Mouse (Mus musculus) layer of hippocampus, adult 18-20 months (tissue): ENCODE results near the gene Large2. TPM values are rescaled to one million over a fixed set of nuclear protein-coding genes. Genes with fewer than 3 reads are reported as not detected.
"Not testable (repeated sequence)": the region's sequence is repeated elsewhere in the genome, so short reads cannot be mapped to it uniquely, and the experiment has no call there.

Source experiments
- DNase-seq, 2 experiments: peaks; one replicate each; pipeline ENCODE4 v3.0.0; 2022; ENCODE audit warnings: low spot score in 2 of 2
- long read RNA-seq: library from polyadenylated mRNA; stranded (forward); transcript quantifications from one replicate; pipeline ENCODE4 v2.0.0, GENCODE M21; 2021
- total RNA-seq, 2 experiments: library from RNA; stranded (reverse); gene quantifications; 2 replicates each; pipeline ENCODE4 v1.2.3; 2021

The Large2 gene
- under 1 TPM; 0.20 to 0.86 TPM for total RNA-seq
- long read RNA-seq: 0 reads

DNA sequence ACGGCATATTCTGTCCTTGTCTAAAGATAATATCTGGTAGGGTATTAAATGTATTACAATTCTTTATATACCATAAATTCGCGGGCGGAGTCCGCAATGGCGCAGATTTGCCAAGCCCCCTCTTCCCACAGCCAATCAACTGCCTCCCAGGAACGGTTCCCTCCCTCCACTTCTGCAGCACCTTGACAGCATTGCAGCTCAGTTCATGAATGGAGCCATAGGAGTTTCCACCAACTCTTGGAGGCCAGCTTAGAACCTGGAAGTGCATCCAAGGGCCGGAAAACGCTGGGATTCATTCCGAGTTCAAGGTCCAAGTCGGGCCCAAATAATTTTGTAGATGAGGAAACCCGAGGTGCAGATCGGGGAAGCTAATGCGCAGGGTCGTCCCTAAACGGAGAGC, at the start of gene Large2, which contains the start of gene Pex16:
TSS of gene Large2 (minus strand) at position 356 of the 400 bp plus-strand sequence.
TSS of gene Pex16 (plus strand) at position 163 of the 400 bp plus-strand sequence.
- DNase-seq: peak in 1 of 2 experiments; percentile 55

DNA sequence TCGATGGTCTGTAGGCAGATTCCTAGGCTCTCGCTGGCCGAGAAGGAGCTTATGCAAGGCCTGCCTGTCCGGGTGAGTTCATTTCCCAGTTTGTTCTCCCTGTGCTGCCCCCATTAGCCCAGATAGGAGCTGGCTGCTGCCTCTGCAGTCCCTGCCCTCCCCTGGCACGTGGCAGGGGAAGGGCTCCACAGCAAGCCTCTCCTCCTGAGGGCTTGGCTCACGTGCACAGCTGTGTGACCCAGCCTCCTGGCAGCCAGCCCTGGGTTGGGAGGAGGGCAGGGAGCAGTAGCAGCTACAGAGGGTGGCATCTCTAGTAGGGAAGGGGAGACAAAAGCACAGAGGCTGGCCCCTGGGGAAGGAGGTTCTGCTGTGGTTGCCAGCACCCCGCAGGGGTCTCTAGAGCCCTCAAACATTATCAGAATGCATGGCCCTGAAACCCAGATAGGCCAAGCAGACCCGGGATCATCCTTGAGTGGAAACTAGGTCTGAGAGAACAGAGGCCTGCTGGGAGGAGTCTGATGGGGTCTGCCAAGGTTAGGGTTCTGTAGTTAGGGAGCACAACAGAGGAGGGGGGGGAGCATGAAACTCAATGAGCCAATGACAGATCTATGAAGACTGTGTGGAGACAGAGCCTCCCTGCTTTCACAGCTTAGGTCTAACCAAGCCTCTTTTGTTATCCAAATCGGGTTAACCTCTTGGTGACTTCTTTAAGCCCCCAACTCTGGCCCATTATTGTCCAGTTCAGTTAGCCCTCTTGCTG, 49.2 kb upstream of the Large2 start:
- DNase-seq: peak; percentile 77 to 82

DNA sequence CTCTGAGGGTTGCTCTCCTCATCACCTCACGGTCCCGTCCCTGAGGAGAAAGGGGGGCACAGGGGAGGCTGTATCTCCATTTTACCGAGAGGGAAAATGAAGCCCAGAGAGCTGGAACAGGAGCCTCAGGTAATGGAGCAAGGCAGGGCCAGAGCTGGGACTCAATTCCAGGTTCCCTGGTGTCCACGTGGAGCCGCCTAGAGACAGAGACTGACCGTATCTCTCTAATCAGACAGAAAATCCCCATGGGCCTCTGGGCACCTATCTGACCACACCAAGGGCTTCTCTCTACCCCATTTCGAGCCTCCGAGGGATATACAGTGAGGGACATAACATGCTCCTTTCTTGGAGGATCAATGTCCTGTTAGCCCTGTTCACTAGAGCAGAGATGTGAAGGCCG, 48.5 kb upstream of the Large2 start:
- DNase-seq: no peak

DNA sequence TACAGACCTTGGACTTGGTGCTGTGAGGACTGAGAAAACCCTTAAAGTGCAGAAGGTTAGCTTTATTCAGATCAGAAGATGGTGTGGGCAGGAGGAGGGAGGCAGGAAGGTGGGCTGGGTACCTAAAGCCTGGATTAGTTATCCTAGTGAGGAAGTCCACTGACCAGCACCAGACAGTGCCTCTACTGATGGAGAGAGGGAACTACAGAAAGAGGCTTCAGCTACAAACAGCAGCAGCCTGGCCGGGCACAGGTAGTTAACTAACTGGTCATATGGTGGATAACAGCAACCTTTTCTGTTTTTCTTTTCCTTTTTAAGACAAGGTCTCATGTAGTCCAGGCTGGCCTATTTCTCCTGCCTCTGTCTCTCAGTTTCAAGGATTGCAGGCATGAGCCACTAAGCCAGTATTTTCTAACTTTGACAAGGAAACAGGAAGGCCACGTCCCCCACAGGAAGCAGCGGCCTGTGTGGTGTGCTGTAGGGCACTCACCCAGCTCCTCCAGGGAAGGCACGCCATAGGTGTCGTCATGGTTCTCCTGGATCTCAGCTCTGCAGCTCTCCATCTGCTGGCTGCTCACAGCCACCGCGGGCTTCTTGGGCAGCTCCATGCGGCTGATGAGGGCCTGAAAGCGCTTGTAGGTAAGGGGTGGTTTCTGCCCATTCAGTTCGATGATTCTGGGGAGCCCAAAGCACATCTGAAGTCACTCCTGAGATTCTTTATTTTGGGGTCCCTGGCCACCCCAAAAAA, 47.9 kb upstream of the Large2 start:
- DNase-seq: no peak

DNA sequence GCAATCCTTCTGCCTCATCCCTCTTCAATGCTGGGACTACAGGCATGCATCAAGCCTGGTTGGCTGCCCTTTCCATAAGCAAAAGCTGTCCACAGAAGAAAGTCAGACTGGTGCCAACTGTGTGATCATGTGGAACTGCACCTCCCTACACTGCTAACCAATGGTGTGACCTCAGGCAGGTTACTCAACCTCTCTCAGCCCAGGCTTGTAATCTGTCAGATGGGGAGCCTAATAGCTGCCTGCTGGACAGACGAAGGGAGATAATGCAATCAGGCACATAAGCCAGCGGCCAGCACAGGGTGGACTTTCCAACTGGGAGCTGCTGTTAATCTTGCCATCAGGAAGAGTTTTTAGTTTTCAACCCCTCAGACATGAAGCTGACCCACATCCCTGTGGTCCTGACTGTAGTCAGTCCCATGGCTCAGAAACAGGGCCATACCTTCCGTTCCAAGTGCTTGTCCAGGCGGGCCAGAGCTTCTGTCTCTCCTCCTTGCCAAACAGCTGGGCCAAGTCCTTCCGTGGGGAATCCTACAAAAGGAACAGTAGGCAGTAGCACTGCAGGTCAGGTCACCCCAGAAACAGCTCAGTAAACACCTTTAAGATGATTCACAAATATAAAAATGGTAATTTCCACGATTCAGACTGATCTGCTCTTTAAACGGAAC, 47.2 kb upstream of the Large2 start:
- DNase-seq: no peak

DNA sequence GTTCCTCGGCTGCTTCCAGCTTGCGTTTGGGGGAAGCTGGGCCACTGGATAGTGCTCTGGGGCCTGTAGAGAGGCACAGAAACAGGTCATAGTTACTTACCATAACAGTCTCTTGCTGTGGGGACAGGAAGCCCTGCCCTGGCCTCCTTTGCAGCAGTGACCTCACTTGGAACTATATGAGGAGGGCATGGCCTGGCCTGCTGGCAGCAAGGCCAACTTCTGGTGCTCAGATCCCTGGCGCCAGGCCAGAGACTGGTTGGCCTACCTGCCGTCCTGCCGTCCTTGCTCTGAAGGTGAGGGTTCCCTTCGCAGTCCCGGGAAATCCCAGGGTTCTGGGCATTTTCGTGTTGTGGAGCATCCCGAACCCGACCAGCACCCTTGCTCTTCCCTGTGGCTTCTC, 37.0 kb upstream of the Large2 start:
- no peak for DNase-seq

DNA sequence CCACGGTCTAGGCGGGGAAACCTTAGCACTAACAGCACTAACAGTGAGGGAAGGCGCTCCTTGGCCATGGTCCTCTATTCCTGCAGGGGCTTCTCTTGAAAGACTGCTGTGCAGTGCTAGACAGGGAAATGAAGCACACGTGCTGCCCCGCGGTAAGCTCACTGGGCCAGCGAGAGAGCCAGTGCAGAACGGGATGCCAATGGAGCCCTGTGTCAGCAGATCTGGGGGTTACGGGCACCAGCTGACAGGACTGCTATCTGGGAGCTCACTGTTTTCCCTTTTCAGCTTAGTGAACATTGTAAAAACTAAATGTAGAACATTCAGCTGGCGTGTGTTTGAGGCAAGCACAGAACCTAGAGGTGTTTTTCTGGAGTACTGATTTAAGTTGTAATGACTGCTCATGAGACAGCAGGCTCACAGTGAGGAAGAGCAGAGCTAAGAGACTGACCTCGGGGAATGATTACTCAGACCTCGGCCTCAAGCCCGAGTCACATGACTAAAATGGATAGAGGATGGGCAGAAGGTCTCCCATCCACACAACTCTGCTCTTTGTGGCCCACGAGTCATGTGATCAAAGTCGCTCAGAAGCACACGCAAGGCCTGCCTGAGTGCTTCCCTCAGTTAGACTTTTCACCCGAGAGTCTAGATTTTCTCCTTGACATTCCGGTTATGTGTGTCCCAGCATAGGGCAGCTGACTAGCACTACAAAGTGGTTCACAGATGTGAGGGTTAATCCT, 33.8 kb upstream of the Large2 start:
- DNase-seq: no peak

DNA sequence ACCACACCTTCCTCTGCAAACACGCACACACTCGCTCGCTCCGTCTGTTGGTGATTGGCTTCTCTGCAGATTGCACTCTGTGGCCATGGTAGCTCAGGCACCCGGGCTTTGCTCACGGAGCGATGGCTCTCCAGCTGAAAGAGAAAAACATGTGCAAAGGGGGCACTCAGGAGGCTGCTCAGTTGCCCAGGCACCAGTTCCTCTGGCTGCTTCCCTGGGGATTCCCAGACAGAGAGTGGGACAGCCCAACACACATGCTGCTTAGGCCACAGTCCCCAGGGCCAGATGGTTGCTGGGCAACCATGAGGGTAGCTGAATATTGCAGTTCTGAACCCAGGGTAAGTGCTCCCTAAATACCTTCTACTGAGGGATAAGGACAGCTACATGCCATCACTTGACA, 31.0 kb upstream of the Large2 start:
- DNase-seq: no peak

DNA sequence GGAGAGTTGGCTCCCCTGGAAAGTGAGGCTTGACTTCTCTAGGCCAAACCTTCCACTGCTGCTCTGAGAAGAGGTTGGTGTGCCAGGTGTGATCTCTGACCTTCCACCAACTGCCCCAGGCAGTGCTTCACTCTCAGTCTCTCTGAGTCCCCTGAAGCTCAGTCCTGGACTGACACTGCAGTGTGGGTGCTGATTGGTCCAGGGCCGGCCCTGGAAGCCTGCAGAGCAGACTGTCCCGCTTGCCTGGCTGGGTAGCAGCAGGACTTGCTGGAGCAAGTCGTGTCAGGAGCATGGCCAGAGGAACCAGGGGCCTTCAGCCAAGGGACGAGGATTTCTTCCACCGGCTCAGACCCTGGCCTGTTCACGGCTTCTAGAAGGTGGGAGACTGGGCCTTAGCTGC, 30.1 kb upstream of the Large2 start:
- DNase-seq: no peak

DNA sequence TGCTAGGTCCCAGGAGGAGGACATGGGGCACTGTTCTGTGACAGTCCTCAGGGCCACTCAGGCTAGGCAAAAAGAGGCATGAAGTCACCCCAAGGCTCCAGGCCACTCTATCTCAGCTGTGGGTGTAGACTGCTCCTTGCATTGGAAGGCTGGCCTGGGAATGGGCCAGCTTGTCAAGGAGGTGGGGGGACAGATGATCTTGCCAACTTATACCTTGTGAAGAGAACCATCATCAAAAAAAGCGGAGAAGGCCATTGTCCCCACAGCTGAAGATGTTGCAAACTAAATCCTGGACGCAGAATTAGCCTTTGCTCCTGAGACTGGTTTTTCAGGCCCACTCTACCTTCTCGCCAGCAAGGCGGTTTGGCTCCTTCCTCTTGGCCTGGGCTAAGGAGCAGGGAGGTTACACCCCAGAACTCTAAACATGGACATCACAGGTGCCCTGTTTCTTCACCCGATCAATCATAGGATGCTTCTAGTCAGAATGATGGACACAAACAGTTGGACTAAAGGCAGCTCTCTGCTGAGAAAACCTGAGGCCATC, 29.2 kb upstream of the Large2 start:
- DNase-seq: no peak

DNA sequence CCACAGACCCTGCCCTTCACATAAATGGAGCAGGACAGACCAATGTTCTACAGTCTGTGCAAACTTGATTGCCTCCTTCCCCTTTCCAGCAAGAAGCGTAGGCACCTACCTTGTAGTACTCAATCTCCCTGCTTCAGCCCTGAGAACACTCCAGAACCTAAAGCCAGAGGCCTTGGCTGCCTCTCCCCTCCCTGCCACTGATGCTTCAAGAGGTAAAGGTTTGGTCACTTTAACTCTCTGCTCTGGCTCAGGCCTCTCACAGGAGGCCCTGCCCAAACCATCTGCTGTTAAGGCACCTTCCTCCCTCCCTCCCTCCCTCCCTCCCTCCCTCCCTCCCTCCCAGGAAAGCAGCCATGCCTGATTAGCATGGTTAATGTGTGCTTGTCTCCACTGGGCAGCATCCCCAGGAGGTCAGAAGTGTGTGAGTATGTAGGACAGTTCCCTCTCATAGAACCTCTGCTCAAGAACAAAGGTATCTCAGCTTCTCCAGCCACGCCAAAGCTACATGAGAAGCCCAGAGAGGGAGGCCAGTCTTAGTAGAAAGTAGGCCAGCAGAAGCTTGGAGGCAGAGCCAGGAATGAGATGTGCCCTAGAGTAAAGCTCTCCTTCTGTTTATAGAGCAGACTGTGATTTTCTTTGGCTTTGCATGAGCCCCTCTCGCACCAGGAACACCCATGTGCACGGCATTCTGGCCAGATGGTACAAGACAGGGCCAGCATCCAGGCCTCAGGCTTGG, 28.1 kb upstream of the Large2 start:
- no peak for DNase-seq

DNA sequence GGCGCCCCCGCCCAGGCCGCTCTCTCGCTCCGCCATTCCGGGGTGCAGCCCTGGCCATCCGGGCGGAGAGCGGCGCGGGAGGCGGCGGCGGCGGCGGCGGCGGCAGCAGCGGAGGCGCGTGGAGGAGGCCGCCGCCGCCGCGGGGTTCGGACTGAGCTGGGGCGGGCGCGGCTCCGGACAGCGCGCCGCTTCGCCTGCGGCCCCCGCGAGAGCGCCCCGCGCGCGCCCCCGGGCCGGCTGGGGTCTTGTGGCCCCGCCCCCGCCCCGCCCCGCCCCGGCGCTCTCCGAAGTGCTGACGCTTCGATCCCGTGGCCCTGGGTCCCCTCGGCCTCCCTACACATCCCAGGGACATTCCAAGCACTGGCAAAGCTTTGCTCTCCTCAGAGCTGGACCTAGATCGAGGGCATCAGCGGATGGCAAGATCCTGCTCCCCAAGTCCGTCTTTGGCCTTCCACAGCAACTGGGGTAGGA, 26.5 kb upstream of the Large2 start, which contains the start of gene Mapk8ip1:
TSS of gene Mapk8ip1 (minus strand) at position 173 of the 471 bp plus-strand sequence.
- no peak for DNase-seq

DNA sequence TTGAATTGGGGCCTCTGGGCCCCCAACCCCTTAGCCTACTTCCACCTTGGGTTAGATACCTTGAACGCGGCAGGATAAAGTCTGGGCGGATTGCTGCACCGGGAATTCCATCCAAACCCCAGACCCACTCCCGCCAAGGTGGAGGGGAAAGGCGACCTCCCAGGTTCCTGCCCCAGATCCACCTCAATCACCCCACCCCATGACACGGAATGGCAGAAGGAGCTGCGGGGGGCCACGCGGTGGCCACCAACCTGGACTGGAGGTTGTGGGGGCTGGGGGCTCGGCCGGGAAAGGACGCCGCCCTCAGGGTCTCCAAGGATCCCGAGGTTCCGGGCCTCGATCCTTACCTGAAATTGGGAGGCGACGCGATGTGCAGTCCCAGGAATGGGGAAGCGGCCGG, 26.0 kb upstream of the Large2 start:
- no peak for DNase-seq

DNA sequence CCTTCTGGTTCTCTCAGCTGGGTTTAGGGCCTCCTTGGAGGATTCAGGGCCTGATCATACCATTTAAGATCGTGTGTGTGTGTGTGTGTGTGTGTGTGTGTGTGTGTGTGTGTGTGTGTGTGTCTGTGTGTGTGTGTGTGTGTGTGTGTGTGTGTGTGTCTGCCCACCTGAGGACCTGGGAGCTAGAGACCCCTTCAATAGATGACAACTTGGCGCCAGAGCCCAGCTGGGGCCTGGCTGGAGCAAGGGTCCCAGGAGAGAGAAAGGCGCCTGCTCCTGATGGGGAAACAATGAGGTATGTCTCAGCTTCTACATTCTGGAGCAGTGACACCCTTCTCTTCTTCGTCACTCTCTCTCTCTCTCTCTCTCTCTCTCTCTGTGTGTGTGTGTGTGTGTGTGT, 25.2 kb upstream of the Large2 start:
- not testable (repeated sequence) for DNase-seq

DNA sequence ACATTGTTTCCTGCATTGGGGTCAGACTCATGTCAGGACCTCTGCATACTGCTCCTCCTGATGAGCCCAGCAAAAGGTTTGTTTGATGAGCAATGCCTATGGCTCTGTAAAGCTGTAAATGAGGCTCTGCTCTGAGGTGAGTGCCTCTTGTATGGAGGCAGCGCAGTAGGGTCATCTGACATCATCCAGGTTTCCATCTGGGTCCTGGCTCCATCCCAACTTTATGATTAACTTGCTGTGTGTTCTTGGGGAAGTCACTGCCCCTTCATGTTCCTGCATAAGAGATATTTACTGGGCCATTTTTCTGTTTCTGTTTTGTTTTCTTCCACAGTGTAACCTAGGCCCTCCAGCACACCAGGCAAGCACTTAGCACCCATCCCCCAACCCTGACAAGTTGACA, 22.8 kb upstream of the Large2 start:
- DNase-seq: no peak

DNA sequence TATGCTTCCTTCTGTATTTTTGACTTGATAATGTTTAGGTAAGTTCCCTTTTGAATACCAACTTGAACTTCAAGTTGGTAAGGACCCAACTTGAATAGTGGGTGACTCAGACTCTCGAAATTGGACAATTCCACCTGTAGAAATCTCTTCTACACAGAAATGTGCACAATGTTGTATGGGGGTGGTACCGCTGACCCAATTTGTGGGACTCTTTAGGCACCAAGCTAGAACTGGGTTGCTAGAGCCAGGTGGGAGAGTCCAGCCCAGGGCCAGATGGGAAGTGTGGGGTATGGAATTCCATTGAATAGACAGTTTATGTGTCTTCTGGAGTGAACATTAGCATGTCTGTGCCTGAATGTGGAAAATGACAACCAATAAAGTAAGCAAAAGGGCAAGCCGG, 20.9 kb upstream of the Large2 start:
- DNase-seq: no peak

DNA sequence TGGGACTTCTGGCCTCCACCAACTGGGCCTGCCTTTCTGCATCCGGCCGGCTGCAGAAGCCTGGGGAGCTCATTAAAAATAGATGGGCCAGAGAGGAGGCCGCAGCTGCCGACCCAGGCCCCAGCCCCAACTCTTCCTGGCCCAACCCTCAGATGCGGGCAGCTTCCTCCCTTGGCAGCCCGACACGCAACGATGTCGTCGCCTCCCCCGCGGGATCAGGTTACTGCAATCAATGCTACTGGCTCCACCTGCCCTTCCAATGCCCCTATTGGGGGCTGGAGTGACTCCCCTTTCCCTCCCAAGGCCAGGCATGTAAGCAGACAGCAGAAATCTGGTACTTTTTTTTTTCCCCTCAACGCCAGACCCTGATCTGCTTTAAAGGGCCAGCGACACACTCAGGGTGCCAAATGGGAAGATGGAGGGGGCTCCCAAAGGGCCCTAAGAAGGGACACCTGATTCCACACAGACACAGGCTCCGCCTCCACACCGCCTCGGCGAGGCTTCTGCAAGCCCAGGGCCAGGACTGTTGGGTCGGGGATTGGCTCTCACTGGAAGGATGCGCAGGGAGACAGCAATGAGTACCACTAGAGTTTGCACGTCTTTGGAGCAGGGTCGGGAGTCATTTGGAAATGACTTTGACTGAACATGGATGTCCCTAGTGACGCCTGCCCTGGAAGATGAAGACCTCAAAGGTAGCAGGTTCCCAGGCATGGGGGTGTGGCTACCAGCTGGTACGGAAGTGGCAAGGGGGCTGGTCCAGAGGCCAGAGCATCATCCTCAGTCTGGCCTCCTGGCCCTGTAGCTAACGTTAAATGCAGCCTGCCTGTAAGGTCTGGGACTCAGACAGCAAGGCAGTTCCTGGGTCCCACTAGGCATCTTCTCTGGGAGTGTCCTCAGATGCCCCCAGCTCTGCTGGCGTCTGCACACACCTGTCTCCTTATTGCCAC, 17.9 kb upstream of the Large2 start:
- no peak for DNase-seq

DNA sequence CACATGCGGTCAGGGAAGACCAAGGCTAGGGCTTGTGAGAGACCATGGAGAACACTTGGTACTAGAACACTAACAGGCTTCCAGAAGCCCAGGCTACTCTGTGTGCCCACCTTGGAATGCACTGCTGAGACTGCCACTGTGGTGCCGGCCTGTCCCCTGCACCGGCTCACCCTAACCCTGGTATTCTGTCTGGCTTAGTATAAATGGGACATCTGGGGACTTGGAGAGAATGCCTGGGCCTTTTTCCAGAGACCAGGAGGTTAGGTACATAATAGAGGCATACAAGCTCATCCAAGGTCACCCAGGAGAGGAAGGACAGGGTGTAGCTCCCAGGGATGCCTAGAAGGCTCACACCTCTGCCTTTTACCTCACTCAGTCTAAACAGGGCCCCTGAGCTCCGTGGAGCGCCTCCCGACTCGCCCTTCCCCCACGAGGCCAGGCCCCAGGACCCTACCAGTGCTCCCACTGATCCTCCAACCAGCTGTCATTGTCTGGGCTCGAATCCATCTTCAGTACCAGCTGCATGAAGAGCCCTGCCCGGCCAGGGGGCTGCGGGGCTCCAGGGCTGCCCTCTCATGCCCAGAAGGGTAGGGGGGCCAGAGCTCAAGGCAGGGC, 17.1 kb upstream of the Large2 start:
- DNase-seq: no peak

DNA sequence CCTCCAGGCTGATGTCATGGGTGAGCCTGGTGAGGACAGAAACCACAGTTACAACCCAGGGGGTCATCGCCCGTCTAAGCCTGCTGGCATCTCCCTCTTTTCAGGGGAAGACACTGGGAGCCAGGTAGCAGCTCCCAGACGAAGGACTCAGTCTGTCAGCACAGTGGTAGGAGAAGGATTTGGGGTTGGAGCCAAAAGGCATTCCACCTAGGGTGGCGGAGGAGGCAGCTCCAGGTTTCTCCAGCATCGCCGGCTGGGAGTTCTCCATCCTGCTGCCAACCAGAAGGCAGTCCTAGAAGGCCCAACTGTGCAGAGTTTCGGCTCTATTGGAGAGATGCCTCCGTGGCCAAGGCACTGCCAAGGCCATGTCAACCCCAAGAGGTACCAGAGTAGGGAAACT, 16.4 kb upstream of the Large2 start:
- peak in 1 of 2 experiments; percentile 57 for DNase-seq
